Mouse (Mus musculus) intestine, postnatal 0 days (tissue): Measurements from ENCODE around the gene Rgs3. TPM values are rescaled to one million over a fixed set of nuclear protein-coding genes. Genes with fewer than 3 reads are reported as not detected.

Experiments used
- ATAC-seq: fragments of 200-750 bp; cut with Nextera tagmentation; 2 replicates; pipeline ENCODE4 v1.8.0; 2017; ENCODE audit warnings: mild to moderate bottlenecking, moderate TSS enrichment, moderate library complexity
- H3K27ac ChIP-seq: fragments of 300-500 bp; sonication (generic); 2 replicates; pipeline ENCODE4 v1.5.1; 2014; ENCODE audit warnings: mild to moderate bottlenecking, low read depth, low read length, moderate library complexity
- H3K27me3 ChIP-seq: fragments of 300-500 bp; sonication (generic); replicated peaks from 2 replicates; pipeline ENCODE4 v1.6.1; 2014; ENCODE audit warnings: low read length, mixed read lengths; ENCODE audit not compliant: control insufficient read depth, insufficient read depth
- H3K36me3 ChIP-seq: fragments of 300-500 bp; sonication (generic); 2 replicates; pipeline ENCODE4 v1.6.1; 2014; ENCODE audit warnings: mild to moderate bottlenecking, moderate library complexity; ENCODE audit not compliant: control insufficient read depth, insufficient read depth
- H3K4me1 ChIP-seq: fragments of 300-500 bp; sonication (generic); replicated peaks from 2 replicates; pipeline ENCODE4 v1.6.1; 2014; ENCODE audit warnings: antibody characterized with exemption, low read length, mixed read lengths; ENCODE audit not compliant: control insufficient read depth, insufficient read depth
- H3K4me2 ChIP-seq: fragments of 300-500 bp; sonication (generic); replicated peaks from 2 replicates; pipeline ENCODE4 v1.6.1; 2014; ENCODE audit warnings: low read depth, mild to moderate bottlenecking, moderate library complexity
- H3K4me3 ChIP-seq: fragments of 300-500 bp; sonication (generic); 2 replicates; pipeline ENCODE4 v1.5.1; 2014; ENCODE audit warnings: low read depth, low read length
- H3K9ac ChIP-seq: fragments of 300-500 bp; sonication (generic); 2 replicates; pipeline ENCODE4 v1.6.1; 2014; ENCODE audit warnings: mild to moderate bottlenecking, low read depth, low read length
- H3K9me3 ChIP-seq: fragments of 300-500 bp; sonication (generic); 2 replicates; pipeline ENCODE4 v1.6.1; 2016; ENCODE audit warnings: mixed run types; ENCODE audit not compliant: control insufficient read depth
- CTCF ChIP-seq: sonication (generic); IDR thresholded peaks from 2 replicates; pipeline ENCODE4 v1.5.1; 2016; ENCODE audit warnings: low read depth, mild to moderate bottlenecking, control low read depth, antibody characterized with exemption, moderate library complexity
- WGBS: fragments of 180-500 bp; shearing (Covaris S2); extraction: QIAGEN DNeasy Blood & Tissue Kit; methylation state at CpG from one replicate; pipeline ENCODE4 v1.1.7; 2014; 5-methylcytosine and 5-hydroxymethylcytosine counted together
- polyA plus RNA-seq: library from polyadenylated mRNA; unstranded; fragments of >200 nt; fragmentation: Nextera tagmentation; extraction: Ambion mirVana; gene quantifications from 2 replicates; pipeline ENCODE4 v1.2.1, GENCODE M21; 2015

Rgs3 gene
- polyA plus RNA-seq, 1 experiment from 2014 or later, result 30.1 TPM

GRCm38 (mm10) chr4:62613646-62614365 is 54.2 kb downstream of the Rgs3 start:
- TF ChIP-seq CTCF, result peak; percentile 56
- peaks cover 5% of the 10 kb centered on the region; the same call in 1 of the 2 replicates for H3K4me1 ChIP-seq
- no peak overlapping the region for H3K27ac ChIP-seq
- no peaks in the 10 kb centered on the region for H3K9me3 ChIP-seq
- 65% methylated on average over 13 of the region's 13 CpGs for WGBS
- H3K27me3 ChIP-seq, result no peaks in the 10 kb centered on the region
- H3K9ac ChIP-seq, result no peak overlapping the region
- H3K36me3 ChIP-seq, result no peaks in the 10 kb centered on the region; the same call in 1 of the 2 replicates
- H3K4me2 ChIP-seq, result 0 out of 2 replicates have a peak overlapping the region, but pooled peaks have one; percentile 1
- no peak for ATAC-seq
- no peak overlapping the region for H3K4me3 ChIP-seq

DNA sequence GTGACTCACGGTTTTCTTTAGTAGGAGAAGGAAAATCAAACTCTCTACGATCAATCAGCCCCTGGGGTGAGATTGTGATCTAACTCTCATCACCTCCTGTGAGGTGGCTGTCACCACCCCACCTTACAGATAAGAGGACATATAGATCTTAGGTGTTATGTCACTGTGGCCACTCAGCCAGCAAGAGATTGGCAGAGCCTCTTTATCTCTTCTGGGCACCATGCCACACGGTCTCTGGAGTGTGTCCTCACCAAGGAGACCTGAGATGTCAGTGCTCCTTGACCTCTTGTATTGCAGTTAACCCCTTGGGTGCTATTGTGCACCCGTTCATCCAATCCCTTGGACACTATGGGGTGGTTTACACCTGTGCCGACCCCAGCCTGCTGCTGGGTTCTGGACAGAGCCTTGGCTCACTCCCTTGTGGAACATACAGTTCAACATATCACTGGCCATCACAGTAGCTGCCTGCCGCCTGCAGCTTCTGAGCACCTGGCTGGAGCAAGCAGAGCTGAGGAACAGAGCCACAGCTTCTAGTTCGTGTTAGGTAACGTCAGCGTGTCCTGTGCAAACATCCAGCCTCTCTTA is 58.3 kb downstream of the Rgs3 start:
- peaks cover 1% of the 10 kb centered on the region; the same call in 1 of the 2 replicates for H3K4me1 ChIP-seq
- ATAC-seq, result no peak
- H3K4me2 ChIP-seq, result no peak overlapping the region
- no peak for TF ChIP-seq CTCF
- no peaks in the 10 kb centered on the region for H3K9me3 ChIP-seq
- 65% methylated on average over 9 of the region's 9 CpGs for WGBS
- no peak overlapping the region for H3K4me3 ChIP-seq
- H3K27me3 ChIP-seq, result no peaks in the 10 kb centered on the region
- no peaks in the 10 kb centered on the region for H3K36me3 ChIP-seq
- no peak overlapping the region for H3K27ac ChIP-seq
- no peak overlapping the region for H3K9ac ChIP-seq

GRCm38 (mm10) chr4:62619232-62619964 is 59.8 kb downstream of the Rgs3 start:
- no peak overlapping the region for H3K4me3 ChIP-seq
- WGBS, result 60% methylated on average over 16 of the region's 16 CpGs
- 0 out of 2 replicates have a peak overlapping the region, but pooled peaks have one; percentile 21 for H3K27ac ChIP-seq
- no peak overlapping the region for H3K4me2 ChIP-seq
- no peaks in the 10 kb centered on the region for H3K4me1 ChIP-seq
- no peaks in the 10 kb centered on the region for H3K9me3 ChIP-seq
- H3K36me3 ChIP-seq, result no peaks in the 10 kb centered on the region
- ATAC-seq, result peak; percentile 60
- TF ChIP-seq CTCF, result no peak
- H3K27me3 ChIP-seq, result no peaks in the 10 kb centered on the region
- no peak overlapping the region for H3K9ac ChIP-seq

GRCm38 (mm10) chr4:62619965-62620244 is 60.3 kb downstream of the Rgs3 start:
- no peaks in the 10 kb centered on the region for H3K36me3 ChIP-seq
- no peaks in the 10 kb centered on the region for H3K9me3 ChIP-seq
- H3K27ac ChIP-seq, result no peak overlapping the region
- H3K4me2 ChIP-seq, result no peak overlapping the region
- no peaks in the 10 kb centered on the region for H3K4me1 ChIP-seq
- 91% methylated on average over 3 of the region's 3 CpGs for WGBS
- ATAC-seq, result no peak
- no peaks in the 10 kb centered on the region for H3K27me3 ChIP-seq
- H3K4me3 ChIP-seq, result no peak overlapping the region
- H3K9ac ChIP-seq, result no peak overlapping the region
- no peak for TF ChIP-seq CTCF

- no peaks in the 10 kb centered on the region for H3K9me3 ChIP-seq
- no peaks in the 10 kb centered on the region for H3K4me1 ChIP-seq
- H3K36me3 ChIP-seq, result no peaks in the 10 kb centered on the region
- no peak for ATAC-seq
- TF ChIP-seq CTCF, result no peak
- H3K9ac ChIP-seq, result no peak overlapping the region
- no peak overlapping the region for H3K4me3 ChIP-seq
- no peak overlapping the region; the same call in 1 of the 2 replicates for H3K4me2 ChIP-seq
- no peaks in the 10 kb centered on the region for H3K27me3 ChIP-seq
- WGBS, result 86% methylated on average over 9 of the region's 9 CpGs
- no peak overlapping the region; the same call in 1 of the 2 replicates for H3K27ac ChIP-seq
Measured at GRCm38 (mm10) chr4:62621151-62621550, 61.5 kb downstream of the Rgs3 start.

GRCm38 (mm10) chr4:62621880-62622675 is 62.4 kb downstream of the Rgs3 start:
- Histone ChIP-seq H3K4me1 (0 out of 2 replicates have a peak, but pooled peaks cover 4% of the 10 kb centered on the region), H3K9me3 (no peaks in the 10 kb centered on the region), H3K36me3 (no peaks in the 10 kb centered on the region), H3K4me2 (peak overlapping the region; percentile 17; the same call in 1 of the 2 replicates), H3K4me3 (no peak overlapping the region), H3K27ac (peak overlapping the region; percentile 5; the same call in 1 of the 2 replicates), H3K9ac (no peak overlapping the region), H3K27me3 (no peaks in the 10 kb centered on the region)
- WGBS, result 67% methylated on average over 14 of the region's 14 CpGs
- no peak for TF ChIP-seq CTCF
- ATAC-seq, result no peak
